ENCODE assay signal across 9 mouse cellular contexts in the genomic region with DNA sequence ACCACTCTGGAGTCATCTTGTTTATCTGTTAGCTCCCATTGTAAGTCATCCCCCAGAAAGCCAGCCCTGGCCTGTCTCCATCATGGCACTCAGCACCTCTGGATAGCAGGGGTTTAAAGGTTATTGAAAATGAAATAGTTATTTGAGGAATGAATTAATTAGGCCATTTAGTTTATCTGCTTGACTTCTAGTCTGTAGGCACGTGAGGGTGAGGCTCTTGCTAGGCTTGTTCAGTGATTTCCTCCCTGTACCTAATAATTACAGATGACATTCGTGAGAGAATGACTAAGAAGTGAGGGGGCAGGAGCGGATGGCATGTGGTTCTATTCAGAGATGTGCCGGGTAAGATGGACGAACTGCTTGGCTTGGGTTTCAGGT. TPM values are rescaled to one million over a fixed set of nuclear protein-coding genes. Genes with fewer than 3 reads are reported as not detected.
A peak's percentile ranks its signal among the peaks of the same experiment; 100 is the strongest.
DNase-seq lines count a peak whose midpoint lies in the region; ATAC-seq and TF ChIP-seq lines count a peak whose summit lies in the region.
"Had no signal": no experiment of that assay in that cellular context is flagged by ENCODE, and none has a peak within 500 bp of the region (broad histone marks: within the 10 kb centered on the region; RNA-seq: fewer than 3 reads in every experiment).

No protein-coding gene starts in this region.

- WGBS in heart, embryonic 16.5 days, result 70% methylated on average over 5 of the region's 5 CpGs
- WGBS in bone marrow, adult 2 months, result 78% methylated on average over 5 of the region's 5 CpGs
- 79% methylated on average over 5 of the region's 5 CpGs for WGBS in hindbrain, embryonic 12.5 days
- 91% methylated on average over 5 of the region's 5 CpGs for WGBS in midbrain, embryonic 13.5 days

- ATAC-seq in heart, embryonic 16.5 days (replicated peaks; ENCODE audit: extremely low read depth, insufficient read depth, low FRiP score), result no peak
- no peak for ATAC-seq in hindbrain, embryonic 12.5 days (ENCODE audit: low FRiP score)
- no peak for ATAC-seq in midbrain, embryonic 13.5 days

- H3K9ac ChIP-seq in heart, embryonic 16.5 days (ENCODE audit: low read length), result peak overlapping the region; percentile 74
- H3K9ac ChIP-seq in hindbrain, embryonic 12.5 days, result peak overlapping the region; percentile 50; the same call in 1 of the 2 replicates
- H3K9ac ChIP-seq in midbrain, embryonic 13.5 days (replicated peaks), result peak overlapping the region; percentile 50

- no peak for TF ChIP-seq POLR2A in bone marrow, adult 2 months (IDR thresholded peaks at IDR 0.05; ENCODE audit: borderline replicate concordance, control insufficient read depth, low read depth, low read length)

- no peak for TF ChIP-seq CTCF in bone marrow, adult 2 months (IDR thresholded peaks at IDR 0.05; ENCODE audit: control insufficient read depth, insufficient read depth, low read length)

- no peak for DNase-seq in heart, postnatal 14 days
- no peak for DNase-seq in adrenal gland, adult 2 months
- no peak for DNase-seq in left cerebral cortex, postnatal 25 days (ENCODE audit: low spot score in 2 of 2)
- DNase-seq in embryo, embryonic 9.5 days (ENCODE audit: extremely low spot score), result no peak

- H3K4me3 ChIP-seq in heart, embryonic 16.5 days (ENCODE audit: low read length), result peak overlapping the region; percentile 89
- H3K4me3 ChIP-seq in bone marrow, adult 2 months (replicated peaks; ENCODE audit: control insufficient read depth, low read depth, low read length), result peak overlapping the region; percentile 67
- H3K4me3 ChIP-seq in hindbrain, embryonic 12.5 days, result peak overlapping the region; percentile 79
- peak overlapping the region; percentile 75 for H3K4me3 ChIP-seq in midbrain, embryonic 13.5 days (replicated peaks)

- peaks cover 22% of the 10 kb centered on the region for H3K36me3 ChIP-seq in heart, embryonic 16.5 days (ENCODE audit: control insufficient read depth, insufficient read depth)
- H3K36me3 ChIP-seq in hindbrain, embryonic 12.5 days, result no peaks in the 10 kb centered on the region
- H3K36me3 ChIP-seq in midbrain, embryonic 13.5 days, result peaks cover 11% of the 10 kb centered on the region; the same call in 1 of the 2 replicates

- H3K4me2 ChIP-seq in heart, embryonic 16.5 days (ENCODE audit: low read depth, low read length), result peak overlapping the region; percentile 73
- H3K4me2 ChIP-seq in hindbrain, embryonic 12.5 days (replicated peaks), result peak overlapping the region; percentile 71
- H3K4me2 ChIP-seq in midbrain, embryonic 13.5 days (replicated peaks), result peak overlapping the region; percentile 74

- peak overlapping the region; percentile 60 for H3K27ac ChIP-seq in heart, embryonic 16.5 days (ENCODE audit: low read length)
- H3K27ac ChIP-seq in bone marrow, adult 2 months (ENCODE audit: control insufficient read depth, insufficient read depth, low read depth, low read length, poor library complexity), result peak overlapping the region; percentile 85
- no peak overlapping the region for H3K27ac ChIP-seq in hindbrain, embryonic 12.5 days
- H3K27ac ChIP-seq in midbrain, embryonic 13.5 days, result no peak overlapping the region

- peaks cover 28% of the 10 kb centered on the region for H3K4me1 ChIP-seq in heart, embryonic 16.5 days (ENCODE audit: control insufficient read depth, insufficient read depth, low read length)
- H3K4me1 ChIP-seq in bone marrow, adult 2 months (ENCODE audit: control insufficient read depth, insufficient read depth, low read length), result peaks cover 7% of the 10 kb centered on the region; the same call in 1 of the 2 replicates
- peaks cover 9% of the 10 kb centered on the region for H3K4me1 ChIP-seq in hindbrain, embryonic 12.5 days
- peaks cover 16% of the 10 kb centered on the region for H3K4me1 ChIP-seq in midbrain, embryonic 13.5 days (replicated peaks)

- no peaks in the 10 kb centered on the region for H3K27me3 ChIP-seq in heart, embryonic 16.5 days (ENCODE audit: control insufficient read depth, insufficient read depth, low read length)
- H3K27me3 ChIP-seq in hindbrain, embryonic 12.5 days, result no peaks in the 10 kb centered on the region
- H3K27me3 ChIP-seq in midbrain, embryonic 13.5 days, result no peaks in the 10 kb centered on the region
- H3K27me3 ChIP-seq: Patski had no signal

- intact Hi-C loops in heart, postnatal 14 days (cut with DNase I), result loop anchor here (10.0 kb wide), 1 partner anchor 381 kb away; no protein-coding TSS in a partner anchor
- intact Hi-C loops in left cerebral cortex, postnatal 25 days (cut with DNase I), result loop anchor here (5.0 kb wide), 1 partner anchor 384 kb away; no protein-coding TSS in a partner anchor

- H3K9me3 ChIP-seq in heart, embryonic 16.5 days (replicated peaks; ENCODE audit: control insufficient read depth, low read length), result no peaks in the 10 kb centered on the region
- no peaks in the 10 kb centered on the region for H3K9me3 ChIP-seq in hindbrain, embryonic 12.5 days (replicated peaks)
- H3K9me3 ChIP-seq in midbrain, embryonic 13.5 days, result no peaks in the 10 kb centered on the region

RNA-seq across cellular contexts. Expression of a gene that starts 0.7 kb away (rescaled TPM):
- polyA plus RNA-seq in heart, embryonic 16.5 days (2015; fragmentation: Nextera tagmentation; extraction: Ambion mirVana), result 146 and 162 TPM in 2 replicates
- total RNA-seq in heart, postnatal 14 days (2021), result 10 to 100 TPM; 59.8 to 72.3 TPM
- 46.1 and 55.5 TPM in 2 replicates for polyA plus RNA-seq in bone marrow, adult 2 months (2011; ENCODE audit: insufficient read depth, insufficient read length, low replicate concordance, missing spikeins)
- polyA plus RNA-seq in hindbrain, embryonic 12.5 days (2016; fragmentation: Nextera tagmentation; extraction: Ambion mirVana), result 95.5 and 102 TPM in 2 replicates
- 108 and 115 TPM in 2 replicates for polyA plus RNA-seq in midbrain, embryonic 13.5 days (2015; fragmentation: Nextera tagmentation; extraction: Ambion mirVana)
- total RNA-seq in adrenal gland, adult 2 months (2021), result 100 to 1,000 TPM; 120 to 137 TPM
- polyA plus RNA-seq in adrenal gland, adult 2 months (2012; rRNA removed), result 33.9 and 39.0 TPM in 2 replicates
- total RNA-seq in left cerebral cortex, postnatal 25 days (2021), result 10 to 100 TPM; 44.1 to 44.4 TPM

RNA-seq across cellular contexts. Expression of a gene that starts 9.6 kb away (rescaled TPM):
- 912 and 1,057 TPM in 2 replicates for polyA plus RNA-seq in heart, embryonic 16.5 days (2015; fragmentation: Nextera tagmentation; extraction: Ambion mirVana)
- 1,000 to 10,000 TPM; 1,334 to 1,389 TPM for total RNA-seq in heart, postnatal 14 days (2021)
- 214 and 278 TPM in 2 replicates for polyA plus RNA-seq in bone marrow, adult 2 months (2011; ENCODE audit: insufficient read depth, insufficient read length, low replicate concordance, missing spikeins)
- 709 and 802 TPM in 2 replicates for polyA plus RNA-seq in hindbrain, embryonic 12.5 days (2016; fragmentation: Nextera tagmentation; extraction: Ambion mirVana)
- polyA plus RNA-seq in midbrain, embryonic 13.5 days (2015; fragmentation: Nextera tagmentation; extraction: Ambion mirVana), result 768 and 784 TPM in 2 replicates
- total RNA-seq in adrenal gland, adult 2 months (2021), result 100 to 1,000 TPM; 289 to 654 TPM
- polyA plus RNA-seq in adrenal gland, adult 2 months (2012; rRNA removed), result 402 and 484 TPM in 2 replicates
- total RNA-seq in left cerebral cortex, postnatal 25 days (2021), result 100 to 1,000 TPM; 323 to 342 TPM

RNA-seq across cellular contexts. Expression of a gene that starts 23.0 kb away (rescaled TPM):
- 2.5 and 2.6 TPM in 2 replicates for polyA plus RNA-seq in heart, embryonic 16.5 days (2015; fragmentation: Nextera tagmentation; extraction: Ambion mirVana)
- 1 to 10 TPM; 2.0 TPM for total RNA-seq in heart, postnatal 14 days (2021)
- 36.1 and 60.9 TPM in 2 replicates for polyA plus RNA-seq in bone marrow, adult 2 months (2011; ENCODE audit: insufficient read depth, insufficient read length, low replicate concordance, missing spikeins)
- 3.3 and 3.4 TPM in 2 replicates for polyA plus RNA-seq in hindbrain, embryonic 12.5 days (2016; fragmentation: Nextera tagmentation; extraction: Ambion mirVana)
- 0.98 and 1.5 TPM in 2 replicates for polyA plus RNA-seq in midbrain, embryonic 13.5 days (2015; fragmentation: Nextera tagmentation; extraction: Ambion mirVana)
- 1 to 10 TPM in 1 of 2 experiments, under 1 TPM in 1; 0.61 to 1.1 TPM for total RNA-seq in adrenal gland, adult 2 months (2021)
- 0.28 and 0.66 TPM in 2 replicates for polyA plus RNA-seq in adrenal gland, adult 2 months (2012; rRNA removed)
- not detected for total RNA-seq in left cerebral cortex, postnatal 25 days (2021)
- polyA plus RNA-seq: Patski had no signal

RNA-seq across cellular contexts. Expression of a gene that starts 34.7 kb away (rescaled TPM):
- polyA plus RNA-seq in heart, embryonic 16.5 days (2015; fragmentation: Nextera tagmentation; extraction: Ambion mirVana), result 123 and 131 TPM in 2 replicates
- total RNA-seq in heart, postnatal 14 days (2021), result 10 to 100 TPM; 36.6 to 42.1 TPM
- 68.9 and 112 TPM in 2 replicates for polyA plus RNA-seq in bone marrow, adult 2 months (2011; ENCODE audit: insufficient read depth, insufficient read length, low replicate concordance, missing spikeins)
- 88.4 and 88.8 TPM in 2 replicates for polyA plus RNA-seq in hindbrain, embryonic 12.5 days (2016; fragmentation: Nextera tagmentation; extraction: Ambion mirVana)
- 66.1 and 74.5 TPM in 2 replicates for polyA plus RNA-seq in midbrain, embryonic 13.5 days (2015; fragmentation: Nextera tagmentation; extraction: Ambion mirVana)
- 100 to 1,000 TPM; 189 to 272 TPM for total RNA-seq in adrenal gland, adult 2 months (2021)
- 221 and 303 TPM in 2 replicates for polyA plus RNA-seq in adrenal gland, adult 2 months (2012; rRNA removed)
- 10 to 100 TPM; 27.4 to 31.6 TPM for total RNA-seq in left cerebral cortex, postnatal 25 days (2021)

RNA-seq across cellular contexts. Expression of a gene that starts 57.9 kb away (rescaled TPM):
- polyA plus RNA-seq in heart, embryonic 16.5 days (2015; fragmentation: Nextera tagmentation; extraction: Ambion mirVana), result 78.1 and 86.2 TPM in 2 replicates
- total RNA-seq in heart, postnatal 14 days (2021), result 10 to 100 TPM; 37.7 to 38.8 TPM
- 46.3 and 55.9 TPM in 2 replicates for polyA plus RNA-seq in bone marrow, adult 2 months (2011; ENCODE audit: insufficient read depth, insufficient read length, low replicate concordance, missing spikeins)
- 144 and 154 TPM in 2 replicates for polyA plus RNA-seq in hindbrain, embryonic 12.5 days (2016; fragmentation: Nextera tagmentation; extraction: Ambion mirVana)
- 123 and 136 TPM in 2 replicates for polyA plus RNA-seq in midbrain, embryonic 13.5 days (2015; fragmentation: Nextera tagmentation; extraction: Ambion mirVana)
- 10 to 100 TPM; 48.8 to 58.7 TPM for total RNA-seq in adrenal gland, adult 2 months (2021)
- polyA plus RNA-seq in adrenal gland, adult 2 months (2012; rRNA removed), result 74.1 and 81.2 TPM in 2 replicates
- total RNA-seq in left cerebral cortex, postnatal 25 days (2021), result 10 to 100 TPM; 45.0 to 46.0 TPM

Comparison
In these comparisons a context has a peak if more than half of its experiments do, and no peak if none do; other contexts are left out.
1. H3K27ac ChIP-seq: peak in heart, embryonic 16.5 days (single experiment) and bone marrow, adult 2 months (single experiment); none in hindbrain, embryonic 12.5 days (single experiment) and midbrain, embryonic 13.5 days (single experiment).
2. Peak in every context shown above with its lines, with median percentiles within 50 percentile points of each other: H3K4me2 ChIP-seq, H3K4me3 ChIP-seq and H3K9ac ChIP-seq.